Mouse (Mus musculus) E14TG2a.4 (cell line): Measurements from ENCODE around the gene Rabep2.

Source experiments
- CTCF ChIP-seq: conservative IDR thresholded peaks from 2 replicates; pipeline ENCODE4 v1.5.1; 2014; ENCODE audit warnings: low read length
- NANOG ChIP-seq: IDR thresholded peaks from 2 replicates; pipeline ENCODE4 v1.6.1; 2014; ENCODE audit warnings: borderline replicate concordance, low read length, mixed read lengths
- POU5F1 ChIP-seq: IDR thresholded peaks from 2 replicates; pipeline ENCODE4 v1.6.1; 2014; ENCODE audit warnings: low read length, borderline replicate concordance

DNA sequence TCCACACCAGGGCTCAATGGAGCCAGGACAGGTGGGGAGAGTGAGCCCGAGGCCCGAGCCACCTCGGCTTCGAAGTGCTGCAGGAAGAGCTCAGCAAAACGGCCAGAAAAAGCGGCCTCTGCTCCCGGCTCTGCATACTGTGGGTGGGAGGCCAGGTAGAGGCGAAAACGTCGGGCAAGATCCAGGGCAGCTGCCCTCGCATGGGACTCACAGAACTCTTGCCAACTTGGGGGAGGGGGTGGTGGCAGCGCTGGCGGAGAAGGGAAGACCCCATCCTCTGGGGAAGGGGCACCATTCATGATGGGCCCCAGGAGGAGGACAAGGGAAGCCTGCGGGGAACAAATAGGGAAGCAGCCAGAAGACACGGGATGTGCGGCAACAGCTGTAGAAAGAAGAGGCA lies 44.2 kb downstream of the Rabep2 start:
- TF ChIP-seq CTCF (no peak), NANOG (no peak), POU5F1 (no peak)
